Mouse (Mus musculus) fat pad, adult 2 months (tissue): Measurements from ENCODE around the gene Cmss1.

Source experiments
- DNase-seq: peaks from one replicate; pipeline ENCODE4 v3.0.0-alpha.2; 2011; ENCODE audit warnings: low read depth, low spot score; ENCODE audit errors: extremely low read depth

Cmss1 gene

GRCm38 (mm10) chr16:57525476-57525875 is 81.2 kb downstream of the Cmss1 start:
- no peak for DNase-seq

- no peak for DNase-seq
These were observed 81.6 kb downstream of the Cmss1 start for GRCm38 (mm10) chr16:57525046-57525445.

- no peak for DNase-seq
These were observed 91.0 kb downstream of the Cmss1 start for GRCm38 (mm10) chr16:57515636-57516035.

GRCm38 (mm10) chr16:57514371-57514770 is 92.3 kb downstream of the Cmss1 start:
- DNase-seq: no peak

GRCm38 (mm10) chr16:57513562-57513961 is 93.1 kb downstream of the Cmss1 start:
- DNase-seq: no peak

- no peak for DNase-seq
These were observed 97.6 kb downstream of the Cmss1 start for GRCm38 (mm10) chr16:57509099-57509498.

GRCm38 (mm10) chr16:57508351-57508750 is 98.3 kb downstream of the Cmss1 start:
- no peak for DNase-seq

- DNase-seq: no peak
These were observed 100.5 kb downstream of the Cmss1 start for GRCm38 (mm10) chr16:57506133-57506532.

GRCm38 (mm10) chr16:57504728-57505127 is 101.9 kb downstream of the Cmss1 start:
- DNase-seq: no peak

GRCm38 (mm10) chr16:57502761-57503160 is 103.9 kb downstream of the Cmss1 start:
- DNase-seq: no peak

- DNase-seq: no peak
These were observed 104.4 kb downstream of the Cmss1 start for GRCm38 (mm10) chr16:57502230-57502629.

- no peak for DNase-seq
These were observed 105.8 kb downstream of the Cmss1 start for GRCm38 (mm10) chr16:57500851-57501250.

- no peak for DNase-seq
These were observed 110.1 kb downstream of the Cmss1 start for GRCm38 (mm10) chr16:57496437-57497173.

- DNase-seq: no peak
These were observed 111.0 kb downstream of the Cmss1 start for GRCm38 (mm10) chr16:57495476-57496203.

GRCm38 (mm10) chr16:57491853-57492252 is 114.8 kb downstream of the Cmss1 start:
- no peak for DNase-seq

- DNase-seq: no peak
These were observed 116.0 kb downstream of the Cmss1 start for GRCm38 (mm10) chr16:57490691-57491090.

- no peak for DNase-seq
These were observed 118.0 kb downstream of the Cmss1 start for GRCm38 (mm10) chr16:57488661-57489060.

- no peak for DNase-seq
These were observed 120.4 kb downstream of the Cmss1 start for GRCm38 (mm10) chr16:57486266-57486665.

- no peak for DNase-seq
These were observed 121.4 kb downstream of the Cmss1 start for GRCm38 (mm10) chr16:57485265-57485664.

GRCm38 (mm10) chr16:57484043-57484795 is 122.4 kb downstream of the Cmss1 start:
- no peak for DNase-seq

GRCm38 (mm10) chr16:57483503-57483902 is 123.2 kb downstream of the Cmss1 start:
- no peak for DNase-seq

- no peak for DNase-seq
These were observed 123.8 kb downstream of the Cmss1 start for GRCm38 (mm10) chr16:57482911-57483310.
